Mouse (Mus musculus) right cerebral cortex, postnatal 10 days (tissue): ENCODE results near the gene Bpgm.

Experiments
- DNase-seq, 2 experiments: peaks; one replicate each; pipeline ENCODE4 v3.0.0; 2021; ENCODE audit warnings: low spot score in 2 of 2

Gene Bpgm

GRCm38 (mm10) chr6:34528131-34528530, 52.1 kb downstream of the Bpgm start:
- no peak for DNase-seq

DNA sequence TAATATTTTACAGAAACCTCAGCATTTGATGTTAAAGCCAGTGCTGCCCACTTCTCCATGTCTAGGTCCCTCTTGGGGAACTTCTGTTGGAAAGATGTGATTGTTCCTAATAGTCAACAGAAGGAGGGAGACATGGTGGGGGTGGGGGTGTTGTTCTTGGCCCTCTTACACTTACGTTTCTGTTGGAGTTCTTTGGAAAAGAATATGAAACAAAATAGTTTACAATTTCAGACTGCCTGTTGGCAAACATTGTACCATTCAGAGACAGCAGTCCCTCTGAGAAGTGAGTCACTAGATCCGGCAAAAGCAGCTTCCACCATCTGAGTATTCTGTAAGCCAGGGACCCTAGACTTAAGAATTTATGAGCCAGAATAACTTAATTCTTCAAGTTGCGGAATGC, 54.0 kb downstream of the Bpgm start:
- no peak for DNase-seq

DNA sequence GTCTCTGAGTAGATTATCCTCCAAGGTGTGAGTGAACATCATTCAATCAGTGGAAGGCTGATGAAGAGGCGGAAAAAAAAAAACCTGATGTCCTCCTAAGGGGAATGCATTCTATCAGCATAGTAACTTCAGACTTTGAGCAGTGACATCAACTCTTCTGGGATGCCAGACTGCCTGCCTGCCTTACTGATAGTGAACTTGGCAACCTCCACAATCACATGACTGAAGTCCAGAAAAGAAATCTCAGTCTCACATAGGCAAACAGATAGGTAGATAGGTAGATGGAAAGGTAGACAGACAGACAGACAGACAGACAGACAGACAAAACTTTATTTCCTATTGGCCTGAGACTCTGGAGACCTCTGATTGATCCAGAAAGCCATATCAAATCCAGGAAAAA, 57.0 kb downstream of the Bpgm start:
- DNase-seq, result no peak

DNA sequence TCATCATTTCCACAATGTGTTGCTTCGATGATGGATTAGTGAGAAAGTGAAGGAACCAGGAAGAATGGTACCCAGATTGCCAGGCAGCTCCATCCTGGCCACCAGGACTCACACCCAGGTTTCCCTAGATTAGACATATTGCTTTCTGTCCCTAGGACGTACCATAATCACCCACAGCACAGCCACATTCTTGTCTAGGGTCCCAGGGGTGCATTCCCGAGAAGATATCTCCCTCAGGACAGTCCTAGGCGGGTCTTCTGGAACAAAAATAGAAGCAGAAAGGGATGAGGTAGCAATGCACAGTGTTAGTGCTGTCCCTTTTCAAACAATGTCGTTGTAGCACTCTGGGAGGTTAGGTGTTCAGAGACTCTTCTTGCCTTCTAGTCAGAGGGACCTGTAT, 57.9 kb downstream of the Bpgm start:
- DNase-seq, result no peak

DNA sequence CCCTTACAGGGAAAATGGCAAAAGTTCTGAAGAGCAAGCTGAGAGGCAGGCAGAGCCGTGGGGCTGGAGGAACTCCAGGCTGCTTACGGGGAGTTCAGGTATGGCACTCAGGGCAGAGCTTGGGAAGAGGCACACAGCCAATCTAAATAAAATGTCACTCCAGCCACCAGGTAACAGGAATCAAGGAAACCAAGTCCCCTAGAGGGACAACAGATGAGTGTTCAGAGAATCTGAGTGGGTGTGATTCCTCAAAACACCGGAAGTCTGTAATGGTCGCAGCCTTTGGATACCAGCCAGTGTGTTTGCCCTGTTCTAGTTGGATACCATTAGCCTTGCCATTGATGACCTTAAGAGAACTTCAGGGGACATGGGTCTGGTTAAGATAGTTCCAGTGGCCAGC, 66.9 kb downstream of the Bpgm start:
- DNase-seq, result no peak

DNA sequence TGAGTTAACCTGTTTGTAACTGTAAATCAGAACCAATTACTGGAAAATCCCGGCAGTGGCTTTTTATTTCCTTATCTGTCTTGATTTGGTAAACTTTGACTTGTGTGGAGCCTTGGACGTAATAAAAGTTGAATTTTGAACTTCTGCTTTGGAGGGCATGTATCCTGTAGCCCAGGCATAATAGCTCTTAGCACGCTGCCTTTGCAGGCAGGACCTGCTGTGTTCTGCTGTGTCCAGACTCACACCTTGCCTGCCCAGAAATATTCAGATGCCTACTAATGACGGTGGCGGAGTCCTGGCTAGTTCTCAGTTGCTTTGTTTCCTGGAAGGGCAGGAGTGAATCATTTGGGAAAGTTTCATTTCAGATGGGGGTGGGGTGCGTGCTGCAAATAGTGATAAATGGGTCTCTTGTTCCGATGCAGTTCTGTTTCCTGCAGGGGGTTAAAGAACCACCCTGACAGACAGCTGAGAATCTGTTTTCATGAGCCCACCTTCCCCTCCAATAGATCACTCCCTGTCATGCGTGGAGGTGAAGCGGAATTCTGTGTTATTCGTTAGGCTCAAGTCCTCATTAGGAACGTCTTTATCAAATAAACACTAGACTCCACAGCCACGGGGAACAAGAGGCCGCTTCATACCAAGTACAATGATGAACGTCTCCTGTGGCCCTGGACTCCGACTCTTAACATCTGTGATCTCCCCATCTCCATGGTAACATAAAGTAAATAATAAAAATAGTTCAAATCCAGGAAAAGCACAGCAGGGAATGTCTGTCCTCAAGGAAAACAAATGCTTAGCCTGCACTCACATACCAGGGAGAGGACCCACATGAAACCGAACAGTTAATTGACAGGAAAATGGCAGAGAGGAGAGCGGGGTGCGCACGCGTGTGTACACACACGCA, 67.5 kb downstream of the Bpgm start:
- peak in 1 of 2 experiments; percentile 31 for DNase-seq

DNA sequence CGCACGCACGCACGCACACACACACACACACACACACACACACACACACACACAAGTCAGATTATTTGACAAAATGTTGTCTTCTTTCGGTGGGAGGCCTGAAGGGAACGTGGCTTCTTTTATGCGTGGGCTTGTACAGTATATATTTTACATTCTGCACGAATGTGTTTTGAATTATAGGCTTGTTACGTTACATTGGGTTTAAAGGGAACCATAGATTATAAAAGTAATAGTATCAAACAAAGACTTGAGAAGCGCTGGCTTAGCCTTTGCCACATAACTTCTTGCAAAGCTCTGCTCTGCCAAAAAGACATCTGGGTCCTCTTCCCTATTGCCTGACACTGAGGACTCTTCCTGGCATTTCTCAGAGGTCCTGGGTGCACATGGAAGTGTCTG, 68.2 kb downstream of the Bpgm start:
- DNase-seq, result no peak

GRCm38 (mm10) chr6:34545286-34545685, 69.3 kb downstream of the Bpgm start:
- no peak for DNase-seq

GRCm38 (mm10) chr6:34548406-34548990, 72.5 kb downstream of the Bpgm start:
- DNase-seq, result no peak

- DNase-seq, result peak in 1 of 2 experiments; percentile 32
Observed at GRCm38 (mm10) chr6:34549017-34549416, 73.0 kb downstream of the Bpgm start.

DNA sequence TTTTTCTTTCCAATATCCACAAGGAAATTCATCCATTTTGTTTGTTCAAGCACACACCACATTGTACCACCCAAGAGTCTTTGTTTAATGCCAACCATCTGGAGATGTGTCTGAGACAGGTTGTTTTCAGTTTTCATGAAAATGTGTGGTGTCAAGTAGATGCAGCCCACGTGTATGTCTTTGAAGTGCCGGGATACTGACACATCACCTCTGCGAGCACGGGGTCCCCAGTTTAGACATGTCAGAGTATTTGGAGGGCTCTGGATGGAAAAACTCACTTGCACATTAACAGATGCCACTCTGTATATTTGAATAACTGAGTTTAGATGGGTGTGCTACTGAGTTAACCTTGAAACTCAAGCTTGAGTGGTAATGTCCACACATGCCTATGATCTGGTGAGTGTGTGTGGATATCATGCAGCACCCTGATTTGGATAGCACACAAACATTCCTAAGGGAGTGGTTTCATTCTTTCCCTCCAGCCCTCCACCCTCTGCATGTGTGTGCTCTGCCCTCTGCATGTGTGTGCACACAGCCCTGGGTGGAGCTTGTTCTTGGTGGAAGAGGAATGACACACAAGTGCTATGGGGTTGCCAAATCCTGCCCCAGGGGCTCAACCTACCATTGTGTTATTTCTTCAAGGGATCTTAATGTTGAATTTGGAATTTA, 76.6 kb downstream of the Bpgm start:
- no peak for DNase-seq

GRCm38 (mm10) chr6:34554291-34554997, 78.4 kb downstream of the Bpgm start:
- DNase-seq, result no peak
